ENCODE assay signal across 18 mouse cellular contexts in the genomic region with DNA sequence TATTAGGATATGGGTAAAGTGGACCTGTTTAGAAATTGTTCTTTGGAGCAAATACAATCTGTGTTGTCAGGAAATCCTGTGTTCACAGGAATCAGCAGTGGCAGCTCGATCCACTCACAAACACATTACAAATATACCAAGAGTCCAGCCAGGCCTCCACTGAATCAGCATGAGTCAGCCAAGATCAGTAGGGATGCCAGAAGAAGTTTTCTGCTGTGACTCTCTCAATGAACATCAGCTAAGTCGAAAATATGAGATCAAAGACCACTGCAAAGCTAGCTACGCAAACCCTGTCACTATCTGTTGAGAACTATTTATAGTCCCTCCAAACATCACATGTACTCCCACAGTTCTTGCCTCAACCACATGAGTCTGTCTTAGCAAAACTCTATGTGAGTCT.
DNase-seq lines count a peak whose midpoint lies in the region; ATAC-seq lines count a peak whose summit lies in the region.
"Had no signal": no experiment of that assay in that cellular context is flagged by ENCODE, and none has a peak within 500 bp of the region (broad histone marks: within the 10 kb centered on the region; RNA-seq: fewer than 3 reads in every experiment).

No protein-coding gene starts in this region.

- H3K27me3 ChIP-seq in liver, embryonic 11.5 days (replicated peaks; ENCODE audit: control insufficient read depth, insufficient read depth, low read length) = no peaks in the 10 kb centered on the region
- H3K27me3 ChIP-seq: CH12.LX; embryonic facial prominence, embryonic 12.5 days had no signal

- H3K9ac ChIP-seq in liver, embryonic 11.5 days (ENCODE audit: low read depth, low read length) = no peak overlapping the region
- H3K9ac ChIP-seq: embryonic facial prominence, embryonic 12.5 days had no signal

- no peak overlapping the region for H3K4me2 ChIP-seq in liver, embryonic 11.5 days
- H3K4me2 ChIP-seq: embryonic facial prominence, embryonic 12.5 days had no signal

- intact Hi-C loops in gastrocnemius, postnatal 14 days (cut with DNase I; ENCODE audit: low total_unique reads) = no loop called here

- H3K9me3 ChIP-seq in liver, embryonic 11.5 days (ENCODE audit: control insufficient read depth, low read length) = no peaks in the 10 kb centered on the region
- H3K9me3 ChIP-seq: embryonic facial prominence, embryonic 12.5 days; forebrain, embryonic 10.5 days; limb, embryonic 10.5 days had no signal

- WGBS in liver, embryonic 11.5 days = 83% methylated on average over 3 of the region's 3 CpGs

- DNase-seq in liver = peak; percentile 16
- DNase-seq in liver, embryonic 11.5 days (ENCODE audit: low spot score) = no peak
- DNase-seq in 3134 (ENCODE audit: extremely low read depth, insufficient read length, low spot score) = peak; percentile 25
- peak; percentile 72 for DNase-seq in 3T3-L1 (ENCODE audit: low read depth, low spot score)
- no peak for DNase-seq in kidney, adult 9 months
- DNase-seq in gastrocnemius, postnatal 14 days = no peak
- DNase-seq: cerebellum, adult 18-20 months; gastrocnemius, postnatal 10 days; kidney, adult 11 months; kidney, postnatal 14 days; thymus, adult 18-20 months had no signal

- no peak for ATAC-seq in liver, embryonic 11.5 days (replicated peaks; ENCODE audit: low FRiP score)
- ATAC-seq in erythroblast, adult 5-6 weeks (replicated peaks; ENCODE audit: low FRiP score, poor library complexity, severe bottlenecking) = peak; percentile 73; the same call in 1 of the 2 replicates
- ATAC-seq: hindbrain, embryonic 16.5 days had no signal

- no peak overlapping the region for H3K4me3 ChIP-seq in liver, embryonic 11.5 days (ENCODE audit: low read depth, low read length)
- H3K4me3 ChIP-seq: embryonic facial prominence, embryonic 12.5 days; forebrain, embryonic 10.5 days; left cerebral cortex, adult 2 months; limb, embryonic 10.5 days had no signal

- no peak overlapping the region for H3K27ac ChIP-seq in liver, embryonic 11.5 days (ENCODE audit: low read depth, low read length)
- H3K27ac ChIP-seq: embryonic facial prominence, embryonic 12.5 days; forebrain, embryonic 10.5 days; left cerebral cortex, adult 2 months; limb, embryonic 10.5 days had no signal

- no peaks in the 10 kb centered on the region for H3K4me1 ChIP-seq in liver, embryonic 11.5 days (replicated peaks; ENCODE audit: control insufficient read depth, insufficient read depth, low read length)
- H3K4me1 ChIP-seq: embryonic facial prominence, embryonic 12.5 days; forebrain, embryonic 10.5 days; limb, embryonic 10.5 days had no signal

- no peaks in the 10 kb centered on the region for H3K36me3 ChIP-seq in liver, embryonic 11.5 days (ENCODE audit: control insufficient read depth, insufficient read depth, low read length)
- H3K36me3 ChIP-seq: embryonic facial prominence, embryonic 12.5 days; limb, embryonic 10.5 days had no signal

Comparison
In these comparisons a context has a peak if more than half of its experiments do, and no peak if none do; other contexts are left out.
1. DNase-seq: peak in liver (single experiment), 3134 (single experiment) and 3T3-L1 (single experiment); none in liver, embryonic 11.5 days (single experiment), kidney, adult 9 months (single experiment) and gastrocnemius, postnatal 14 days (single experiment).